Mouse (Mus musculus): ENCODE results near the gene Tgfbr2.
A peak's percentile ranks its signal among the peaks of the same experiment; 100 is the strongest.

The Tgfbr2 gene

DNA sequence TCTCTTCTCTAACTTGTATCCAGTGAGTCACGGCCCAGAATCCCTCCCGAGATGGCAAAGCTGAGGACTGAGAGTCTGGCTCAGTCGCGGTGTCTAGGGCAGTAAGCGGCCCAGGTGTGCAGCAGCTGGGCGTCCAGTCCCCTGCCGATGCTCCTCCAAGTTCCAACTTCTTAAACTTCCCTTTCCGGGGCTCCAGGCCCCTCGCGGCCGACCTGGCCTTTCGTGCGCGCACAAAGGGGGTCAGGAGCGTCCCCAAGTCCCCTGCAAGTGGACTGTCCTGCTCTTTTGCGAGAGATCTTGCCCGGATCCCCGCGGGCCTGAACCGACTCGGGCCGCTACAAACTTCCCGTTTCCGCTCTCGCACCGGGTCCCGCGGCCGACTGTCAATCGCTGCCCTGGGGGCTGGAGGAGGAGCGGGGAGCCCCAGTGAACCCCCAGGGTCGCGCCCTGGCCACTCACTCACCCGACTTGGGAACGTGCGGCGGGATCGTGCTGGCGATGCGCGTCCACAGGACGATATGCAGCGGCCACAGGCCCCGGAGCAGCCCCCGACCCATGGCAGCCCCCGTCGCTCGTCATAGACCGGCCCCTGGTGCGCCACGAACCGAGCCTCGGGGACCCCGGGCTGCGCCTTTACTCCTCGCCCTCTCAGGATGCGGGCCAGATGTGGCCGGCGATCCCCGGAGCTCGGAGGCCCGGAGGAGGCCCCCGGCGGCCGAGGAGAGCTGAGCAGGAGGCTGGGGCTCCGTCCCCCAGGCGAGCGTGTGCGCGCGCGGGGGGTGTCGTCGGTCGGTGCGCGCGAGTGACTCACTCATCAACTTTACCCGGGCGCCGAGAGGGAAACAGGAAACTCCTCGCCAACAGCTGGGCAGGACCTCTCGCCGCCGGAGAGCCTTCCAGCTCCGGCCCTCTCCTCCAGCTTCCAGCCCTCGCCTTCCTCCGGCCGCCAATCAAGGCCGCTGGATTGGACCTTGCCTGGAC is at the start of gene Tgfbr2:
Gene Tgfbr2, minus strand, starts transcription at position 880 of the 981 bp plus-strand sequence.
- DNase-seq (ENCODE audit: low read depth), result peak; percentile 85

DNA sequence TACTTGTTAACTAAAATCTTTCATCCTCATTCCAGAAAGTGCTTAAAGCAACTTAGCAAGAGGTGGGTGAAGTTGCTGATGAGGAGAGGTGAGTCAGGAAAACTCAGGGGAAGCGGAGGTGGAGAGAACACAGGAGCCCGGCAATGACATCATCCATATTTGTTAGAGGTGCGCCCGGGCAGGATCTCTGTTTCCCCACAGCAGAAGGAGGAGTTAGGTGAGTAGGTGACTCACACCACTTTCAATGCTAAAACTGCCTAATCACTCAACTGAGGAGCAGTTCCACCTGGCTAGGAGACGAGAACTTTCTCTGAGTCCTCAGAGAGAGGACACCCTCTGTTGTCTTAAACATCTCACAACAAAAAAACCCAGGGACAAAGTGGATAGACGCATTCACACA is 48.2 kb upstream of the Tgfbr2 start:
- DNase-seq (ENCODE audit: low read depth), result no peak

DNA sequence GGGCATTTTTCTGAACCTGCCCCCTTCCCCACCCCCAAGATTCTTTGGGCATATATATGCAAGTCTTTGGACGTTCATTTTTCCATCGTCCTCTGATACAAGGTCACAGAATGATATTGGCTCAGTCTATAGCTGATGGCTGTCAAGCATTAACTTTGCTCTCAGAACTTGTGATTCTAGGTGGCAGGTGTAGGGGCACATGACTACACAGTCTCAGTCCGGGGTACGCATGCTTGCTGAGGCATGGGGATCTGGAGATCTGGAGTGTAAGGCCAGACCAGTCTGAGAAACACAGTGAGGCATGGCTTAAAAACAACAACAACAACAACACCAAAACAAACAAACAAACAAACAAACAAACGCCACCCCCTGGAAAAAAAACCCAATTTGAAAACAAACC is 47.5 kb upstream of the Tgfbr2 start:
- DNase-seq (ENCODE audit: low read depth), result no peak

DNA sequence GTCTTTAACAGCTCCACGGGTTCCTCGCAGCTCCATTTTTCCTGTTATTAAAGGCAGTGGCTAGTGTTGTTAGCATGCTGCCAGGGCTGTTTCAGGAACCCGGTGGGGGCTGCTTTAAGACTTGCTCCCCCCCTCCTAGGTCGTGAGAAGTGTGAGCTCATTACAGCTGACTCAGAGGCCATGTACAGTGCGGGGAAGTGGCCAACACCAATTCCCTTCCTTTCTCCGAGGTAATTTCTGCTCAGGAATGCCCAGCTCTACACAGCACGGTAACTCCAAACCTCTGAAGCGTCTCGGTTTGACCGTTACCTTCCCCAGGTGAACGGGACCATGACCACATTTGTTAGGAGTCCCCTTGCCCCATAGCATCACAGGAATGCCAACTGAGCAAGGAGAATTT is 46.8 kb upstream of the Tgfbr2 start:
- DNase-seq (ENCODE audit: low read depth), result peak; percentile 39

DNA sequence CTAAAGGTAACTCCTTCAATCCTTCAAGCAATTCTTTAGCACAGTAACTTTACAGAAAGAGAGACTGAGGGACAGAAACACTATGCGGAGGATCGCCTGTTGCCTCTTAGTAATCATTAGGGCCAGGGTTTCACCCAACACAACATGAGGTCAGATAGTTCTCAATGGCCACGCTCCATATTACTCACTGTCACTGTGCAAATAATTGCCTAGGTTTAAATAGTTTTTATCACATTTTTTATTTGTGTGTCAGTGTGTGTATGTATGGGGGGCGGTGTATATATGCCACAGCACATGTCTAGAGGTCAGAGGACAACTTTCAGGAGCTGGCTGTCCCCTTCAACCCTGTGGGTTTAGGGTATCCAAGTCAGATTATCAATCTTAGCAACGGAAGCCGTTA is 46.4 kb upstream of the Tgfbr2 start:
- no peak for DNase-seq (ENCODE audit: low read depth)

DNA sequence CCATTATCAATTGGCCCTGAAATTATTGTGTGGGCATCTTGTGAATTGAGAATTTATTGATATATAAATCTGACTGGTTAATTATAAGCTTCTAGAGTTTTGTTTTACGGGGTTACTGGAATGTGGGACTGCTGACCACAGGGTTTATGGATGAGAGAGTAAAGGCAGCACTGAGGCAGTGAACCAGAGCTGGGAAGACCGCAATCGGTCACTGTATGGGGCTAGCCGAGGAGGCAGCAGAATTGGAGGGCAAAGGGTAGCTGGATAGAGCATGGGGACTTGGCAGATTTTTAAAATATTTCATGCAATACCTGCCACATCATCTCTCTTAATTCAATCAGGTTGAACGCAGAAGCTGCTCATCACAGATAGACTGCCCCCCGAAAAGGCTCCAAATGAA is 45.5 kb upstream of the Tgfbr2 start:
- no peak for DNase-seq (ENCODE audit: low read depth)

DNA sequence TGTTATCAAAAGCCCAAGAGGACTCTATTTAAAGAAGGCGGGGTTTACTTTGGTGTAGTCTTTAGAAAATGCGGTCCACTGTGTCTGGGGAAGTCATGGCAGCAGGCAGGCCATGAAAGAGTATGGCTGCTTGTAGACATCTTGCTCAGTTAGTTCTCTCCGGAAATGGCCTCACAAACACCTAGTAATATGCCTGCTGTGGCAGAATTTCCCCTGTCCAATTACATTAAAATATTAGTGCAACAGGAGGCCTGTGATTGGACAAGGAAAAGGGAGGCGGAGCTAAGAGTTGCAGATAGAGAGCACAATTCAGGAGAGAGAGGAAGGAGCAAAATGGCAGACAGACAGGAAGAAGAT is 45.0 kb upstream of the Tgfbr2 start:
- DNase-seq (ENCODE audit: low read depth), result no peak

DNA sequence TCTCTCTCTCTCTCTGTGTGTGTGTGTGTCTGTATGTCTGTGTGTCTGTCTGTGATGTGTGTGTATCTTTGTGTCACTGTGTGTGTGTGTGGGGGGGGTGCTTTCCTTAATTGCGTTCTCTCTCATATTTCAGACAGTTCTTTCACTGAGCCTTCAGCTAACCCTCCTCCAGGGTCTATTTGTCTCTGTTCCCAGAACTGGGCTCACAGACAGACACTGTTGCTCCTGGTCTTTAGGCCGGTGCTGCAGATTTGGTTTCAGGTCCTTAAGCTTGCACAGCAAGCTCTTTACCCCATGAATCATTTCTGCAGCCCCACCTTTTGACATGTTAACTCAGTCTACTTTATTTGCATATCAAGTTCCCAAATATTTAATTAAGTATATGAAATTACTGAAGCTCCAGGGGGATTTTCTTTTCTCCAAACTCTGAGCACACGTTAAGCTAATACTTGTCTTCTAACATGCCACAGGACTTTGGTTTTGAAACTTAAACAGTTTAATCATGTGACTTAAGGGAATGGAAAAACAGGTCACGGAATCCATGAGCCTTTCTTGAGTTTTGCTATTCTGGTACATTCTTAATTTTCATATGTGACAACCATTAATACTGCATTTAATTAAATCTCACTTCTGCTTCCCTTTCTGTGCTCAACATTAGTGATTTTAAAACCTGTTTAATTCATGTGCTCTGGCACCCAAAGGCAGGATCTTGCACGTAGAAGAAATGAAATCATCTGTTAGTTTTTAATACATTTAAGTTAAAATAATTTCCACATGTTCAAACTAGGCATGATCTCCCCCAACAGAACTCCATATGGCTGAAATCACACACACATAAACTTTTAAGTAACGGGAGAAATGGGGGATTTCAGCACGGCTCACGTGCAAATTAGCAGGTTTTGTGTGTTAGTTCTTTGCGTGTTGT is 44.3 kb upstream of the Tgfbr2 start:
- no peak for DNase-seq (ENCODE audit: low read depth)

DNA sequence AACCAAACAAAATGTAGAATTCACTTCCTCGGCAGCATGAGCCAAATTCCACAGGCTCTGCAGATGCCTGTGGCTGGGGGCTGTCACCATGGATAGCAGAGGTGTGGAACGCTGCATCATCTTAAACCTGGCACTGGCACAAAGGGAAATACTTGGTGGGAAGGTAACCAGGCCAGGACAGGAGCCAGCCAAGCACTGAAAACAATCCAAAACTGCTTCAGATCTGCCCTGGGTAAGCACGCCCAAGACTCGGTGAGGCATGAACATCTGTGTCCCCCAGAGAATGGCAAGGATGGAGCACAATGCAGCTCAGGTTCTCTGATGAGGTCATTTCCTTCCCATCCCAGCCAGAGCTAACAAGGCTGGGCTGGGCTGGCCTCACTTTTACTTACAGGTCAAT is 43.6 kb upstream of the Tgfbr2 start:
- DNase-seq (ENCODE audit: low read depth), result peak; percentile 79

DNA sequence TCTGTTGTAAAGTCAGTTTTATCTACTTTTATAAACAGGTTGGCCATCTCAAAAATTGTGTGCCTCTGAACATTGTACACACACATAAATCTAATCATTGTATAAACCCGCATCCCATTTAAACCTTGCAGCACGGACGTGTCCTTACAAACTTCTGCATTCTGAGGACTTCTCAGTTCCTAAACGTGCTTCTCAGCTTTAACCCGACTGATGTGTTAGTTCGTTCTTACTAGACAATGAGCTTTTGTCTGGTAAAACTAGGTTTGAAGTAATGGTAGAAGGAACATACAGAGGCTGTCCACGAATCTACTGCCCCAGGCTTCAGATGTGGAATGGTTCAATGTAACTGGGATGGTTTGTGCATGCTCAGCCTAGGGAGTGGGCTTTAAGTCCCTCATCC is 41.9 kb upstream of the Tgfbr2 start:
- DNase-seq (ENCODE audit: low read depth), result no peak

DNA sequence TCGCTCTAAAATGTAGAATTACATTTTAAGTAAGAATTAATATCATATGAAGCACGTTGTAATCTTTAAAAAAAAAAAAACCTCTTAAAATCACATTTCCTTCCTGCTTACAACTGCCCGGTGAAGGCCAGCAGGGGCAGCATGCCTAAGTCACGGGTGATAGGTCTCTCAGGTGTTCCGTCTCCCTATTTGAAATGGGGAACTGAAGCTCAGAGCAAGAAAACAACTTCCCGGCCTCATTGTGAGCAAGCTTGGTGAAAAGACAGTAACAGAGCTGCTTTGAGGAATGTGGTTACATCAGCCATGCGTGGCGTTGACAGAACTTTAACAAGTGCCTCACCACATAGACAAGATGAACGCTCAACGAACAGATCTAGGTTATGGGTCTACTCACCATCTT is 41.5 kb upstream of the Tgfbr2 start:
- no peak for DNase-seq (ENCODE audit: low read depth)

DNA sequence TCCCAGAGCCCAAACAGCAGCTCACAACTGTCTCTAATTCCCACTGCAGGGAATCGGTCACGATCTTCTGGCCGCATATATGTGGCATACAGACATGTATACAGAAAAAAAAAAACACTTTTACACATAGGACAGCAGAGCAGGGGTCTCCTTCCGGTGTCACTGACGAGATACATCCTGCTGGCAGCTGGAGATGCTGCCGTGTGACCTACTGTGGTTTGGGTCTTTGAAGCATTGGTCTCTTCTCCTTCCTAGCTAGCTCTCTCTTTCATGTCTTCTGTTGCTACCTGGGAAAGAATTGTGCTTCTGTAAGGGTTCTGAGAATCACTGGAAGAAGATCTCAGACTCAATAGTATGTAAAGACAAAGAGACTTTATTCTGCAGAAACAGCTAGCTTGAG is 39.1 kb upstream of the Tgfbr2 start:
- DNase-seq (ENCODE audit: low read depth), result no peak

DNA sequence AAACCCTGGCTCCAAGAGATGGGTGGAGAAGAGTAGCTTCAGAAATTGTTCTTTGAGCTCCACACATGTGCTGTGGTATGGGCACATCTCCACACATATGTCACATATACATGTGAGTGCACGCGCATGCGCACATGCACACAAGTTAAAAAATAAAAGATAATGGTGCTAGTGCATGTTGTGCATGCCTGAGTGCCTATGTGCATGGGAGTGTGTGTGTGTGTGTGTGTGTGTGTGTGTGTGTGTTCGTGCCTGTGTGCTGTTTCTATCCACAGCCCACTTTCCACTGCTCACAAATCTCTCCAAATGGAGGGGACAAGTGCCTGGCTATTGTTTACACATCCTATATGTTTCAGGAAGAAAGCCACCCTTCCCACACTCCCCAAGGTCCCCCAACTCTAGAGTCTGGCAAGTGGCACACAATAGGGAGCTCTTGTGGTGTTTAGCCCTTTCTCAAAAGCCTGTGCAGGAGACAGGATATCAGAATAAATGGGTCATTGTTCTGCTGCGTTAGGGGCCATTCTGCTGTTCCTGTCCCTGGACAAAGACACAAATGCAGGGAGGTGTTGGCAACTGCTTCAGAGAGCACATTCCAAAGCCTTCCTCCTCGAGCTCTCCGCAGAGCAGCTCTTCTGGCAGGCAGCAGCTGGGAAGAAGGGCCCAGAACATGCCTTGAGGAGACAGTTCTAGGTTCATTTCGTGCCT is 37.9 kb upstream of the Tgfbr2 start:
- DNase-seq (ENCODE audit: low read depth), result no peak

DNA sequence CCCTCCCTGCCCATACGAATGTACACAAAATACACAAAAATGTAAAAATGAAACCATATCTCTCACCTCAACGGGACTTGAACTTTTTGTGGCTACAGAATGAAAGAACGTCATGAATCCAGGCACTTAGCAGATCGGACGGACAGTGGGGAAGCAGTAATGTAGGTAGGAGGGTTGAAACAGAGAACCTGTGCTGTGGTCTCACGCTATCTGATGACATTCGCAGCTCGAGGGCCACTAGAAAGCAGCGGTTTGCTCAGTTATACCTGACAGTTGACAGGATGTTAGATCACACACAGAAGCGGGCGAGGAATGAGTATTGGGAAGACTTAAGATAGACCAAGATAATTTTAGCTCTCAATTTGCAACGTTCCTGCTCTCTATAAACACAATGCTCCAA is 36.9 kb upstream of the Tgfbr2 start:
- no peak for DNase-seq (ENCODE audit: low read depth)

DNA sequence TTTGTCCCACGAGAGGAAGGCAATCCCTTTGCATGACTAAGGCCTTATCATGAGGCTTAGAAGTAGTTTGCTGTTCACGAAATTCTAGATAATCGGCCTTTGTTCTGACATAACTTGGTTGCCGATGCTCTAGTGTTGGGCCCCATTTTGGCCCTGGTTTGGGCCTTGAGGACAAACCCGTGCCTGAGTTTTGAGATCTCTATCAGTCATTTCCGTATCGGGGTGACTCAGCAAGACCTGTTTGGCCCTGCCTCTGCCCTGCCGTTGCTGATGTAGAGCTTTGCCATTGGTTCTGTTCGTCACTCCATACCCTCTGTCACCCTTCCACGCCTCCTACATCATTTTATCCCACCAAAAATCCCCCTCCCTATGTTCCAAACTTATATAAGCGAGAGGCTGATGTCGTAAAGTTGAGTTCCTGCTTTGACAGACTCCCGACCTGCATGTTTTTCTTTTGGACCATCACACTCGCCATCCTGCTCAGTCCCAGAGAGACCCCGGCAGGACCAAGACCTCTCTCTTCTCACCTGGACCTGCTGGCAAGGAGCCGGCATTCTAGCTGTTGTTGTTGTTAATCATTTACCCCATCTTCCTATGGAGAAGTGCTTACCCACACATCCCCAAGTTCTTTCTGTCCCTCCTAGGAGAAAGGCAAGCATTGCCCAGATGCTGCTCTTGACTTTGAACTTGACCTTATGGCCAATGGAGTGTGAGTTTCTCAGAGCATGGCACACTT is 33.2 kb upstream of the Tgfbr2 start:
- DNase-seq (ENCODE audit: low read depth), result no peak

DNA sequence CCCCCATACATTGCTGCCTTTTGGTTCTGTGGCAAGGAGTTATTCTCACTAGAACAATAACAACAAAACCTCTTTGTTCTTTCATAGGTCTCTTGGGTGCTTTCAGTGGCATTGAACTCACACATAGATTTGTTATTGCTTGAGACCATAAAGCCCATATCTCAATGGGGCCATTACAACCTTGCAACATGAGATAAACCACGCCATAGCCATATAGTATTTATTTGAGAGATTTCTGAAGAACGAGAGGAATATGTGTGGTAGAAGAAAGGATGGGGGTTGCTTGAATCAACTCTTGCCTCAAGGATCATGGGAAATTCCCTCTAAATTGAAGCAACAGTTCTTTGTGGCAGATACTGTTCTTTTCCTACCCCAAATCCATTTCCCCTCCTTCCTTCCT is 31.7 kb upstream of the Tgfbr2 start:
- no peak for DNase-seq (ENCODE audit: low read depth)

DNA sequence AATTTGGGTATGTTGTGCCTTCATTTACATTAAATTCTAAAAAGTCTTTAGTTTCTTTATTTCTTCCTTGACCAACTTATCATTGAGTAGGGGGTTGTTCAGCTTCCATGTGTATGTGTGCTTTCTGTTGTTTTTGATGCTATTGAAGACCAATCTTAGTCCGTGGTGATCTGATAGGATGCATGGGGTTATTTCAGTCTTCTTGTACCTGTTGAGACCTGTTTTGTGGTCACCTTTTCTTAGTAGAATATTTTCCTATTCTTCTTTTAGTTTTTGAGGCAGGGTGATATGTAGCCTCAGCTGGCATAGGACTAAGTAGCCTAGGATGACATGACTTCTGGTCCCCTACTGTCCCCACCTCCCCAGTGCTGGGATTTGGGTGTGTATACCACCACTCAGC is 28.5 kb upstream of the Tgfbr2 start:
- no peak for DNase-seq (ENCODE audit: low read depth)

DNA sequence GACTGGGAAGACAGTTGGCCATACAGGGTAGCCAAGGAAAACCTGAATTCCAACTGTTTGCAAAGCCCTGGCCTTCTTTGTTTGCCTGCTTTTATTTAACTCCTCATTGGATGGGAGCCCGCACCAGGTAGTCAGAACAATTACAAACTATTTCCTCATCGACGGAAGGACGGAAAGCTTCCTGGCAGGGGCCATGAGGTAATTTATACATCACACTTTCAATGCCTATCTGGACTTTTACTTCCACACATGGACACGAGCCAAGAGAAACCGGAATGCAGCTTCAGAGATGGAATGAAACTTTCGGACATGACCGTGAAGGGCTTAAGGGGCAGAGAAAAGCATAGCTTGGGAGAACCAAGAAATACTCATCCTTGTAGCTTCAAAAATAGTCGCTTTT is 24.0 kb upstream of the Tgfbr2 start:
- no peak for DNase-seq (ENCODE audit: low read depth)

DNA sequence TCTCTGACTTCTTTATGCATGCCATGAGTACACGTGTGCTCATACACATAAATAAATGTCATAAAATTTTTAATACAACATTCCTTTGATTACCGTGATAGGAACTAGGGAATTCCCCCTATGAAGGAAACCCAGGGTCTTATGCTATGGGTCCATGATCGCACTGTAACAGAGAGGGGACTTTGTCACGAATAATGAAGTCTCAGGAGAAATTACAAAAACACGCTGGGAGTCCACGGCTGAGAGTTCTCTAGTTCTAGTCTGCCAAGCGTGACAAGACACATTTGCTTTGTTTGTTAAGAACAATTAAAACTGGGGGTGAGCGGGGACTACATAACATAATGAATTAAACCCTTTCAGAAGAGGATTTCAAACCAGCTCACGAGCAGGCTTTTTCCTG is 23.3 kb upstream of the Tgfbr2 start:
- no peak for DNase-seq (ENCODE audit: low read depth)

DNA sequence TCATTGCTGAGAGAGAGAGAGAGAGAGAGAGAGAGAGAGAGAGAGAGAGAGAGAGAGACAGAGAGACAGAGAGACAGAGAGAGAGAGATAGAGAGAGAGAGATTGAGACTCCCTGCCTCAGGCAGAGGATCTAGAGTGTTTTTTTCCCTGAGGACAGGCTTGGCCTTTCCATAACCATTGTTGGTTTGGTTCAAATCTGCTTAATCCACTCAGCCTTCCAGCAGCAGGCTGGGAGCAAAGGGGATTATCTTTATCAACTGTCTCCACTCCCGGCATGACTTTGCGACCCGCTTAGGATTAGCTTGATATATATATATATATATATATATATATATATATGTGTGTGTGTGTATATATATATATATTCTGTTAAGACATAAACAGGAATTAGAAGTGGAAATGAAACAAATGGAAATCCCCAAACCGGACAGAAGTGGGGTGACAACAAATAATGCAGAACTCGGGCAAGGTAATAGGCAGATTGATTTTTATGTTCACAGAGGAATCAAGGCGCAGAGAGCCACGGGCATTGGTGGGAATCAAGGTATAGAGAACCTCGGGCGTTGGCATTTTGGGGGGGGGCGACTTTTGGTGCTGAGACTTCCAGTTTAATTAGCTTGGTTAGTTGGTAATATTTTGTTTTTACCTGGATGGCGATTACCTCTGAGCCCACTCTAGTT is 22.5 kb upstream of the Tgfbr2 start:
- DNase-seq (ENCODE audit: low read depth), result no peak

DNA sequence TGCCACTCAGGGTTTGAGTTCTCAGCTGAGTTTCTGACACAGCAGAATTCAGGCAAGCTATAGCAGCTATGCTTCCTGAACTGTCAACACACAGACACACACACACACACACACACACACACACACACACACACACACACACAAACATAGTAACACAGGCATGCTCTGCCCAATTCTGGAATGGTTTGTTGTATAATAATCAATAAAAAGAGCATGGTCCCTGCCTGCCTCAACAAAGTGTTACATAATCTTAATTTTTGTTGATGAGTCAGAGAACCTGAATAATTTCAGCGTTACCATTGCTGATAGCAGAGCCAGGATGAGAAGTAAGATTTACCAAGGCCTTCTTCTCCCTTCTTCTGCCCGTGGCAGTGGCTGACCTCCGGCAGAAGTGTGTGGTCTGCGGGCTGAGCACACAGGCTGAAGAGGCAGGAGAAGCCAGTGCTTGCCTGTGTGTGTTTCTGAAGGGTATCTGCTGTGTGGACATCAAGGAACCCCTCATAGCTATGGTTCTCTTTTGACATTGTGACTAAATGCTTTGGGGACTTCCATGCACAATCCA is 18.8 kb upstream of the Tgfbr2 start:
- no peak for DNase-seq (ENCODE audit: low read depth)

Measured in fibroblast of lung, adult 2 months (primary cell).